Mouse (Mus musculus) MEL (cell line): ENCODE results near the gene Vrk2. TPM values are rescaled to one million over a fixed set of nuclear protein-coding genes. Genes with fewer than 3 reads are reported as not detected.

Experiments used
- DNase-seq: peaks from one replicate; pipeline ENCODE4 v3.0.0; 2011; ENCODE audit warnings: low read depth, low spot score
- H3K27ac ChIP-seq: 2 replicates; pipeline ENCODE4 v1.5.1; 2012; ENCODE audit warnings: low read depth, mild to moderate bottlenecking, control low read depth, low read length, moderate library complexity; ENCODE audit not compliant: control insufficient read depth
- H3K27me3 ChIP-seq, 2 experiments: fragments of 150-350 bp in 1 of 2; sonication (generic) in 1 of 2; 2 replicates each; pipeline ENCODE4 v1.6.1; 2012; ENCODE audit warnings: low read length in 2 of 2, mild to moderate bottlenecking in 2 of 2, improper control_type of control experiment in 1 of 2, moderate library complexity in 1 of 2; ENCODE audit not compliant: insufficient read depth in 2 of 2, control insufficient read depth in 1 of 2
- H3K36me3 ChIP-seq, 2 experiments: 2 replicates each; pipeline ENCODE4 v1.6.1; 2012 to 2014; ENCODE audit warnings: low read length in 2 of 2, improper control_type of control experiment in 1 of 2, inconsistent platforms in 1 of 2, mild to moderate bottlenecking in 1 of 2; ENCODE audit not compliant: insufficient read depth in 2 of 2, control insufficient read depth in 1 of 2
- H3K4me1 ChIP-seq, 2 experiments: fragments of 150-350 bp in 1 of 2; sonication (generic) in 1 of 2; 2 replicates each; pipeline ENCODE4 v1.6.1; 2012; ENCODE audit warnings: low read length in 2 of 2, improper control_type of control experiment in 1 of 2, mild to moderate bottlenecking in 1 of 2; ENCODE audit not compliant: insufficient read depth in 2 of 2, control insufficient read depth in 1 of 2
- H3K4me3 ChIP-seq, 2 experiments: fragments of 150-350 bp in 1 of 2; sonication (generic) in 1 of 2; 2 replicates each; pipeline ENCODE4 v1.5.1; 2012; ENCODE audit warnings: low read depth in 2 of 2, low read length in 2 of 2, mild to moderate bottlenecking in 2 of 2, moderate library complexity in 2 of 2, control low read depth in 1 of 2, improper control_type of control experiment in 1 of 2; ENCODE audit not compliant: control insufficient read depth in 1 of 2, insufficient read depth in 1 of 2
- H3K79me2 ChIP-seq: 2 replicates; pipeline ENCODE4 v1.6.1; 2012; ENCODE audit warnings: mild to moderate bottlenecking, low read length, moderate library complexity; ENCODE audit not compliant: control insufficient read depth, poor library complexity, insufficient read depth
- H3K9ac ChIP-seq: 2 replicates; pipeline ENCODE4 v1.6.1; 2012; ENCODE audit warnings: low read depth, mild to moderate bottlenecking, control low read depth, low read length, moderate library complexity; ENCODE audit not compliant: control insufficient read depth, poor library complexity, severe bottlenecking
- H3K9me3 ChIP-seq: fragments of 150-350 bp; sonication (generic); replicated peaks from 2 replicates; pipeline ENCODE4 v1.6.1; 2012; ENCODE audit warnings: mild to moderate bottlenecking, low read length, improper control_type of control experiment, moderate library complexity; ENCODE audit not compliant: insufficient read depth
- CHD1 ChIP-seq: IDR thresholded peaks from 2 replicates; pipeline ENCODE4 v1.6.1; 2012; ENCODE audit warnings: low read depth, mild to moderate bottlenecking, inconsistent platforms, low read length, improper control_type of control experiment
- CHD2 ChIP-seq: IDR thresholded peaks from 2 replicates; pipeline ENCODE4 v1.6.1; 2011; ENCODE audit warnings: low read length, improper control_type of control experiment
- E2F4 ChIP-seq: IDR thresholded peaks from 2 replicates; pipeline ENCODE4 v1.6.1; 2011; ENCODE audit warnings: low read depth, low read length, improper control_type of control experiment, borderline replicate concordance
- ELF1 ChIP-seq: IDR thresholded peaks from 2 replicates; pipeline ENCODE4 v1.6.1; 2014; ENCODE audit warnings: low read depth, mild to moderate bottlenecking, inconsistent platforms, low read length, improper control_type of control experiment, moderate library complexity
- EP300 ChIP-seq, 2 experiments: IDR thresholded peaks; 2 replicates each; pipeline ENCODE4 v1.6.1; 2011; ENCODE audit warnings: improper control_type of control experiment in 2 of 2, low read length in 2 of 2, low read depth in 1 of 2, mild to moderate bottlenecking in 1 of 2
- ETS1 ChIP-seq: IDR thresholded peaks from 2 replicates; pipeline ENCODE4 v1.6.1; 2012; ENCODE audit warnings: low read depth, mild to moderate bottlenecking, inconsistent platforms, low read length, improper control_type of control experiment, moderate library complexity
- GABPA ChIP-seq: IDR thresholded peaks from 2 replicates; pipeline ENCODE4 v1.6.1; 2012; ENCODE audit warnings: low read depth, mild to moderate bottlenecking, inconsistent platforms, low read length, improper control_type of control experiment, moderate library complexity
- GATA1 ChIP-seq: IDR thresholded peaks from 2 replicates; pipeline ENCODE4 v1.6.1; 2011; ENCODE audit warnings: low read depth, low read length, improper control_type of control experiment
- MXI1 ChIP-seq: IDR thresholded peaks from 2 replicates; pipeline ENCODE4 v1.6.1; 2011; ENCODE audit warnings: mild to moderate bottlenecking, low read depth, low read length, improper control_type of control experiment
- MYC ChIP-seq: IDR thresholded peaks from 2 replicates; pipeline ENCODE4 v1.6.1; 2011; ENCODE audit warnings: low read depth, mild to moderate bottlenecking, low read length, improper control_type of control experiment, moderate library complexity
- POLR2AphosphoS5 ChIP-seq: IDR thresholded peaks from 2 replicates; pipeline ENCODE4 v1.6.1; 2012; ENCODE audit warnings: low read depth, borderline replicate concordance, mild to moderate bottlenecking, inconsistent platforms, low read length, moderate library complexity, mixed read lengths
- RCOR1 ChIP-seq: IDR thresholded peaks from 2 replicates; pipeline ENCODE4 v1.6.1; 2012; ENCODE audit warnings: low read depth, mild to moderate bottlenecking, inconsistent platforms, low read length, improper control_type of control experiment
- SIN3A ChIP-seq: IDR thresholded peaks from 2 replicates; pipeline ENCODE4 v1.6.1; 2012; ENCODE audit warnings: low read length, improper control_type of control experiment, inconsistent platforms
- SMC3 ChIP-seq: IDR thresholded peaks from 2 replicates; pipeline ENCODE4 v1.6.1; 2011; ENCODE audit warnings: low read depth, low read length, improper control_type of control experiment
- TCF12 ChIP-seq: IDR thresholded peaks from 2 replicates; pipeline ENCODE4 v1.6.1; 2014; ENCODE audit warnings: low read depth, mild to moderate bottlenecking, inconsistent platforms, low read length, improper control_type of control experiment, moderate library complexity
- USF1 ChIP-seq: IDR thresholded peaks from 2 replicates; pipeline ENCODE4 v1.6.1; 2014; ENCODE audit warnings: low read depth, mild to moderate bottlenecking, inconsistent platforms, low read length, improper control_type of control experiment, moderate library complexity
- ZKSCAN1 ChIP-seq: IDR thresholded peaks from 2 replicates; pipeline ENCODE4 v1.6.1; 2012; ENCODE audit warnings: low read depth, mild to moderate bottlenecking, inconsistent platforms, low read length, improper control_type of control experiment, moderate library complexity
- ZMIZ1 ChIP-seq: IDR thresholded peaks from 2 replicates; pipeline ENCODE4 v1.6.1; 2012; ENCODE audit warnings: low read depth, mild to moderate bottlenecking, inconsistent platforms, low read length, improper control_type of control experiment, moderate library complexity
- ZNF384 ChIP-seq: IDR thresholded peaks from 2 replicates; pipeline ENCODE4 v1.6.1; 2012; ENCODE audit warnings: low read depth, mild to moderate bottlenecking, inconsistent platforms, low read length, improper control_type of control experiment
- polyA plus RNA-seq, 2 experiments: library from polyadenylated mRNA; stranded (reverse) in 1 of 2; unstranded in 1 of 2; fragments of >175 nt in 1 of 2; fragments of >200 nt in 1 of 2; gene quantifications; 2 replicates each; pipeline versions ENCODE4 v1.2.1 to v1.2.4; 2012; ENCODE audit warnings: low replicate concordance in 2 of 2, low read depth in 1 of 2; ENCODE audit not compliant: insufficient read length in 2 of 2, insufficient read depth in 1 of 2, missing spikeins in 1 of 2
- total RNA-seq: library from RNA; depleted of rRNA; stranded (reverse); fragments of 300-350 nt; gene quantifications from 2 replicates; pipeline ENCODE4 v1.2.3, GENCODE M21; 2012

Gene Vrk2
- total and polyA plus RNA-seq, 3 experiments, result 19.6 to 20.6 TPM; not detected in 1

- Histone ChIP-seq H3K9me3 (no peaks in the 10 kb centered on the region), H3K9ac (no peak overlapping the region), H3K27me3 (no peaks in the 10 kb centered on the region), H3K36me3 (peaks cover 0 to 8% of the 10 kb centered on the region in 2 experiments; a peak in 2 of 4 replicates), H3K4me3 (no peak overlapping the region), H3K79me2 (no peaks in the 10 kb centered on the region), H3K4me1 (peaks cover 4 to 17% of the 10 kb centered on the region in 2 experiments), H3K27ac (no peak overlapping the region)
- peak; percentile 53 for DNase-seq
- TF ChIP-seq CHD1, result no peak
- TF ChIP-seq POLR2AphosphoS5, result no peak
- no peak for TF ChIP-seq USF1
- TF ChIP-seq RCOR1, result peak; percentile 86
- TF ChIP-seq CHD2, result no peak
- TF ChIP-seq E2F4, result no peak
- no peak for TF ChIP-seq ZNF384
- TF ChIP-seq GABPA, result no peak
- TF ChIP-seq GATA1, result peak; percentile 93
- TF ChIP-seq MXI1, result no peak
- TF ChIP-seq EP300 (IDR thresholded peaks at IDR 0.05; ENCODE audit: low read depth in 1 of 2, low read length in 2 of 2), result peak; percentile 87 to 89
- peak; percentile 11; the same call in 1 of the 2 replicates for TF ChIP-seq SIN3A
- TF ChIP-seq ZMIZ1, result no peak
- TF ChIP-seq TCF12, result peak; percentile 84
- peak; percentile 70 for TF ChIP-seq ETS1
- TF ChIP-seq SMC3, result no peak
- no peak for TF ChIP-seq ELF1
- no peak for TF ChIP-seq ZKSCAN1
- TF ChIP-seq MYC, result no peak
Measured at GRCm38 (mm10) chr11:26636239-26636638, 42.4 kb upstream of the Vrk2 start.

- H3K27me3 ChIP-seq, result no peaks in the 10 kb centered on the region
- no peaks in the 10 kb centered on the region for H3K79me2 ChIP-seq
- TF ChIP-seq EP300 (IDR thresholded peaks at IDR 0.05; ENCODE audit: low read depth in 1 of 2, low read length in 2 of 2), result peak; percentile 39 to 52; a peak in 2 of 4 replicates
- TF ChIP-seq POLR2AphosphoS5, result no peak
- no peaks in the 10 kb centered on the region for H3K9me3 ChIP-seq
- DNase-seq, result peak; percentile 57
- H3K36me3 ChIP-seq, result peaks cover 0 to 31% of the 10 kb centered on the region in 2 experiments; a peak in 2 of 4 replicates
- no peak overlapping the region for H3K9ac ChIP-seq
- peaks cover 3 to 33% of the 10 kb centered on the region in 2 experiments; a peak in 3 of 4 replicates for H3K4me1 ChIP-seq
- no peak overlapping the region for H3K4me3 ChIP-seq
- H3K27ac ChIP-seq, result no peak overlapping the region
Measured at GRCm38 (mm10) chr11:26622727-26623126, 28.9 kb upstream of the Vrk2 start.
